Mouse (Mus musculus): ENCODE results near the gene Pum1. TPM values are rescaled to one million over a fixed set of nuclear protein-coding genes. Genes with fewer than 3 reads are reported as not detected.

The Pum1 gene
- polyA plus RNA-seq, 1 experiment from 2014 or later = 121 TPM

DNA sequence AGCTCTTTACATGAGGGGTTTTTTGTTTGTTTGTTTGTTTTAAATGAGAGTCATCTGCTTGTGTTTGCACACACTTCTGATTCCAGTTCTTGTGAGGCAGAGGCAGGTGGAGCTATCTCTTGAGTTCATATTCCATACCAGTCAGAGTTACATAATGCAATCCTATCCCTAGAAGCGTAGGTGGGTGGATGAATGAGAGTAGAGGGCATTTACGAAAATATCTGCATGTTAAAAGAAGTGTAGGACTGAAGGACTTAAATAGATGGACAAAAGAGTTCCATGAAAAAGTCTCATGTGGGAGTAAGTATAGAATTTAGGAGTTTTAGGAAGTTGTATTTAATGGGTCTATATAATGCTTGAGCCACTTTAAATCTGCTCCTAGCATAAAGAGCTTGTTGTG is 88.8 kb downstream of the Pum1 start:
- Histone ChIP-seq H3K4me1 (no peaks in the 10 kb centered on the region; the same call in 1 of the 2 replicates), H3K27me3 (ENCODE audit: poor library complexity, severe bottlenecking) (no peaks in the 10 kb centered on the region), H3K9me3 (no peaks in the 10 kb centered on the region), H3K27ac (no peak overlapping the region), H3K4me3 (no peak overlapping the region), H3K36me3 (replicated peaks) (peaks cover 100% of the 10 kb centered on the region)
- WGBS = 93% methylated on average over 2 of the region's 2 CpGs
- no peak for DNase-seq (ENCODE audit: extremely low spot score, low spot score)

DNA sequence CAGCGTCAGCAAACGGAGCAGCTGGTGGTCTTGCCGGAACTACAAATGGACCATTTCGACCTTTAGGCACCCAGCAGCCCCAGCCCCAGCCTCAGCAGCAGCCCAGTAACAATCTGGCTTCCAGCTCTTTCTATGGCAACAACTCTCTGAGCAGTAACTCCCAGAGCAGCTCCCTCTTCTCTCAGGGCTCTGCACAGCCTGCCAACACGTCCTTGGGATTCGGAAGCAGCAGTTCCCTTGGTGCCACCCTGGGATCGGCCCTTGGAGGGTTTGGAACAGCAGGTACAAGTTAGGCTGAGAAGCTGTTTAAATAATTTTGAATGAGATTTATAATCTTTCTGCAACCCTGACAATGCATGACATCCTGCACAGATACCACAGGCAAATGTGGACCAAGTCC is 89.5 kb downstream of the Pum1 start:
- Histone ChIP-seq H3K27ac (no peak overlapping the region), H3K9me3 (no peaks in the 10 kb centered on the region), H3K4me1 (no peaks in the 10 kb centered on the region; the same call in 1 of the 2 replicates), H3K36me3 (replicated peaks) (peaks cover 100% of the 10 kb centered on the region), H3K27me3 (ENCODE audit: poor library complexity, severe bottlenecking) (no peaks in the 10 kb centered on the region), H3K4me3 (no peak overlapping the region)
- DNase-seq (ENCODE audit: extremely low spot score, low spot score) = no peak
- 86% methylated on average over 7 of the region's 7 CpGs for WGBS

DNA sequence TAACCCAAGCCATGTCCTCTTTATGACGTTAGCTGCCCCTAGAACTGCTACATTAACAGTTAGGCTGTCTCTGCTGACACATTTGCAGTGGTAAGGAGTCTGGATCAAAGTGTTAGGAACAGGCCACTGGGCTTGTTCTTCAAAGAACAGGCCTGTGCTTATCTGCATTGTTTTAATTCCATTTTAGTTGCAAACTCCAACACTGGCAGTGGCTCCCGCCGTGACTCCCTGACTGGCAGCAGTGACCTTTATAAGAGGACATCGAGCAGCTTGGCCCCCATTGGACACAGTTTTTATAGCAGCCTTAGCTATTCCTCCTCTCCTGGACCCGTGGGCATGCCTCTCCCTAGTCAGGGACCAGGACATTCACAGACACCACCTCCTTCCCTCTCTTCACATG is 90.6 kb downstream of the Pum1 start:
- H3K36me3 ChIP-seq (replicated peaks) = peaks cover 100% of the 10 kb centered on the region
- H3K4me3 ChIP-seq = no peak overlapping the region
- 88% methylated on average over 5 of the region's 5 CpGs for WGBS
- DNase-seq (ENCODE audit: extremely low spot score, low spot score) = no peak
- H3K4me1 ChIP-seq = no peaks in the 10 kb centered on the region; the same call in 1 of the 2 replicates
- no peaks in the 10 kb centered on the region for H3K9me3 ChIP-seq
- H3K27ac ChIP-seq = no peak overlapping the region
- H3K27me3 ChIP-seq (ENCODE audit: poor library complexity, severe bottlenecking) = no peaks in the 10 kb centered on the region

DNA sequence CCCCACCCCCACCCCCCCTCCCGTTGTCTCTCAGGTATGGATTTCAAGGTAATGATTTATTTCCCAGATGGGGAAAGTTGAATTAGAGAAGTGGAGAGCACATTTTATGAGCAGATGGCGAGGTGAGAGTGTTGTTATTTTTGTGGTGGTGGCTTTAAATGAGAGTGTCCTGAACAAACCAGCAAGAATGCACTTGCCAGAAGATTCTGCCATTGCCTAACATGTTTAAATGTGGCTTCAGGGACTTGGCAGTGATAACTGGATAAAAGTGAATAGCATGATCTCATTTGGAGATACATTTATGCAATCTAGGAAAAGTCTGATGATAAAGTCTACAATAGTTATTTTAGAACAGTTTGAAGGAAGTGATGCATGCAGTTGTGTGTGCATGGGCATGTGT is 91.7 kb downstream of the Pum1 start:
- H3K9me3 ChIP-seq = no peaks in the 10 kb centered on the region
- DNase-seq (ENCODE audit: extremely low spot score, low spot score) = no peak
- no peaks in the 10 kb centered on the region; the same call in 1 of the 2 replicates for H3K4me1 ChIP-seq
- no peaks in the 10 kb centered on the region for H3K27me3 ChIP-seq (ENCODE audit: poor library complexity, severe bottlenecking)
- WGBS = 96% methylated on average over 2 of the region's 2 CpGs
- peaks cover 100% of the 10 kb centered on the region for H3K36me3 ChIP-seq (replicated peaks)
- no peak overlapping the region for H3K4me3 ChIP-seq
- H3K27ac ChIP-seq = no peak overlapping the region

DNA sequence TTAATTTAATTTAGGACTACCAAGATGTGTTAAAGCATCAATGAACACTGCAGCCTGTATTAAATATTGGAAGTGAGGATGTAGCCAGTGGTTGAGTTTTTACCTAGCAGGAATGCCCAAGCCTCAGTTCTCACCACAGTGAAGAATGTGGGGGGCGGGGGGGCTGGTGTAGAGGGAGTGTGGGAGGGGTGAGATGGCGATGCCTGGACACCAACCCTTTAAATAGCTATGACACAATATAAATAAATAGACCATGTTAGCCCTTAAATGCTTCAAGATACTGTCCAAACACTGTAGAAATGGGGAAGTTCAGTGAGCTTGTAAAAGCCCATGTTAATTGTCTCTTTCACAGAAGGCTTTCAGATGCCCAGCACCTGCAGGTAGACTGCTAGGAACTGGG is 96.8 kb downstream of the Pum1 start:
- no peak for DNase-seq (ENCODE audit: extremely low spot score, low spot score)
- no peak overlapping the region for H3K27ac ChIP-seq
- no peaks in the 10 kb centered on the region for H3K9me3 ChIP-seq
- WGBS = 93% methylated on average over 2 of the region's 2 CpGs
- H3K36me3 ChIP-seq (replicated peaks) = peaks cover 100% of the 10 kb centered on the region
- H3K4me1 ChIP-seq = no peaks in the 10 kb centered on the region
- H3K27me3 ChIP-seq (ENCODE audit: poor library complexity, severe bottlenecking) = no peaks in the 10 kb centered on the region
- no peak overlapping the region for H3K4me3 ChIP-seq

DNA sequence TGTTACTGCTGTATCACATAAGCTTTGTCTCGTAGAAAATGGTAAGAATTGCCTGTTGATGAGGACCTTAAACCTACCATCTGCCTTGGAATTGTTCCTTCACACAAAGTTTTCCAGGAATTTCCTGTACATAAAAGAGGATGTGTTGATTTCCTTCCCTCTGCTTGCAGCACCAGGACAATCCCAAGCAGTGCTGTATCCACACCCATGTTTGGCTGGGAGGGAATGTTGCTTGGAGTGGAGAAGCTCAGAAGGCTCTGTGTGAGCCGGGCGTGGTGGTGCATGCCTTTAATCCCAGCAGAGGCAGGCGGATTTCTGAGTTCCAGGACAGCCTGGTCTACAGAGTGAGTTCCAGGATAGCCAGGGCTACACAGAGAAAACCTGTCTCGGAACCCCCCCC is 98.7 kb downstream of the Pum1 start:
- no peak for DNase-seq (ENCODE audit: extremely low spot score, low spot score)
- no peaks in the 10 kb centered on the region for H3K4me1 ChIP-seq
- peaks cover 100% of the 10 kb centered on the region for H3K36me3 ChIP-seq (replicated peaks)
- H3K27ac ChIP-seq = no peak overlapping the region
- H3K4me3 ChIP-seq = no peak overlapping the region
- WGBS = 88% methylated on average over 5 of the region's 5 CpGs
- H3K9me3 ChIP-seq = no peaks in the 10 kb centered on the region
- no peaks in the 10 kb centered on the region for H3K27me3 ChIP-seq (ENCODE audit: poor library complexity, severe bottlenecking)

DNA sequence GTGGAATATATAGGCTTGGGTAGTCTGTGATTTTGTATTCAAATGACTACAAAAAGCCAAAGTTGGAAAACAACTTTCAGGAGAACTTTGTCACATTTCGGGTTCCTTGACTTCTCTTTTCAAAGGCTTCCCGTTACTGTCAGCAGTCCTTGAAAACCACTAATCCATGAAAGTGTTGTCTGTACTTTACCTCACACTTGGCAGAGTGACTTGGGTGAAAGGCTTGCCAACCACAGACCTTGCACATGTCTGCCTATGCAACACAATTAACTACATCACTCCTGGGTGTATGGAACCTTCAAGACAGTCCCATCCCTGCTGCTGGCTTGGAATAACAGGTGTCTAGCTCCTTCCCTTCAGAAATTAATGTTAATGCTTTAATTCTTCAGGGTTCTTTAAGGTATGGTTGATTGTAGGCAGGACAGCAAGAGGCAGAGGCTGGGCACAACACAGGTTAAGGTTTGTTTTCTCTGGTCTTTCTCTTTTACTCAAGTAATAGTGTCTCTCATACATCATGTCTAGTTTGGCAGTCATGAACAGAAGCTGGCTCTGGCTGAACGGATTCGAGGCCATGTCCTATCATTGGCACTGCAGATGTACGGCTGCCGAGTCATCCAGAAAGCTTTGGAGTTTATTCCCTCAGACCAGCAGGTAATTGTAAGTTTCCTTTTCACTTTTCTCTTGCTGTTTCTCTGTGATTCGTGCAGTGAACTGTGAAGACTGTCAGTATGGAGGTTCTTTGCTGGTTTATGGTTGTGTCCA is 102.5 kb downstream of the Pum1 start:
- no peak for DNase-seq (ENCODE audit: extremely low spot score, low spot score)
- Histone ChIP-seq H3K27me3 (ENCODE audit: poor library complexity, severe bottlenecking) (no peaks in the 10 kb centered on the region), H3K27ac (no peak overlapping the region), H3K4me3 (no peak overlapping the region), H3K4me1 (no peaks in the 10 kb centered on the region), H3K9me3 (no peaks in the 10 kb centered on the region), H3K36me3 (replicated peaks) (peaks cover 99% of the 10 kb centered on the region)
- WGBS = 90% methylated on average over 7 of the region's 7 CpGs

DNA sequence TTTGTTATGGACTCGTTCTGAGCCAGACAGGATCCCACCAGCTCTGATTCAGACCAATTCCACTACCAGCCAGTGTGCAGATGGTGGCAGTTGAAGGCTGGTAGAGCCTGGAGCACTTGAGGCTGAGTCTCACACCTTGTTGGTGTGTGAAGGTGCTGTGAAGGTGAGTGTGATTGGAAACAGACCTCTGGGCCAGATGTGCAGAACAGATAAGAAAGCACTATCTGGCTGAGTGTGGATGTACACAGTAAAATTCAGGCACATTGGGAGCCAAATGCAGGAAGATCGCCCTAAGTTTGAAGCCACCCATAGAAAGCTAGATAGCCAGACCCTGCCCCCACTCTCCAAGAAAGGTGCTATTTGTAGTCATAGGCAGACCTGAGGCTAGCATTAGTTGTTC is 103.3 kb downstream of the Pum1 start:
- H3K9me3 ChIP-seq = no peaks in the 10 kb centered on the region
- peaks cover 99% of the 10 kb centered on the region for H3K36me3 ChIP-seq (replicated peaks)
- H3K27ac ChIP-seq = no peak overlapping the region
- no peaks in the 10 kb centered on the region for H3K27me3 ChIP-seq (ENCODE audit: poor library complexity, severe bottlenecking)
- DNase-seq (ENCODE audit: extremely low spot score, low spot score) = no peak
- 91% methylated on average over 2 of the region's 2 CpGs for WGBS
- H3K4me3 ChIP-seq = no peak overlapping the region
- H3K4me1 ChIP-seq = no peaks in the 10 kb centered on the region

DNA sequence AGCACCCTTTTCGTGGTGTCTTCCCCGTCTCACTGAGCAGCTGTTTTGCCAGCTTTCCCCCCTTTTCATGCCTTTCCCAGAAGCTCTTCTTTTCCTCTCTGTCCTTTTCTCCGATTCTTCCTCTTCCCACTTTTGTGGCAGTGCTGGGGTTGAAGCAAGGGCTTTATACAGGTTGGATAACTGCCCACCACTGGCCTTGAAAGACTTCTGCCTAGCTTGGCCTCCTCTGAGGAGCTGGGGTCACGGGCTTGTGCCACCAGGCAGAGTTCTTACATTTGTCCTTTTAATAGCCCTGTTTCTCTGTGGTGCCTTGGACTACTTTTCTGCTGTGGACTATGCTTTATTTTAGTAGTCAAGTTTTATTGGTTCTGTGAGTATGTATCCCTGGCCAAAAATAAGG is 103.8 kb downstream of the Pum1 start:
- peaks cover 99% of the 10 kb centered on the region for H3K36me3 ChIP-seq (replicated peaks)
- no peak overlapping the region for H3K4me3 ChIP-seq
- no peaks in the 10 kb centered on the region for H3K27me3 ChIP-seq (ENCODE audit: poor library complexity, severe bottlenecking)
- H3K4me1 ChIP-seq = no peaks in the 10 kb centered on the region
- H3K27ac ChIP-seq = no peak overlapping the region
- no peaks in the 10 kb centered on the region for H3K9me3 ChIP-seq
- 88% methylated on average over 4 of the region's 4 CpGs for WGBS
- no peak for DNase-seq (ENCODE audit: extremely low spot score, low spot score)

DNA sequence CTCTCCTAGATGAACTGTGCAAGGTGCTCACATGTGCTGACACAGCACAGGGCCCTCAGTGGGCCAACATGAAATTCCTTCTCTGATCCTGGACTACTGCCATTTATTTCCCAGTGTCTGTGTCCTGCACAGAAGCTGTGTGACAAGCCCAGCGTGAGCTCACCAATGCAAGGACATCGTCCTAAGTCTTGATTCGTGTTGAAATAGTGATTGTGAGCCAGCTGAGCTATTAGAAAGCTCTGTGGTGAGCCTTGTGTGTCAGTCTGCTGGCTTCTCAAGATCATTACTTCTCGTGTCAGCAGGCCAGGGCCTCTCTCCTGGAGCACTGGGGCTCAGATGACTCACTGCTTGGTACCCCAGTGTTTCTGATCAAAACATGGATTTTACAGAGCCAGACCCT is 110.8 kb downstream of the Pum1 start:
- Histone ChIP-seq H3K27ac (no peak overlapping the region), H3K9me3 (no peaks in the 10 kb centered on the region), H3K27me3 (ENCODE audit: poor library complexity, severe bottlenecking) (no peaks in the 10 kb centered on the region), H3K4me3 (no peak overlapping the region), H3K36me3 (replicated peaks) (peaks cover 99% of the 10 kb centered on the region), H3K4me1 (peaks cover 20% of the 10 kb centered on the region)
- 92% methylated on average over 4 of the region's 4 CpGs for WGBS
- DNase-seq (ENCODE audit: extremely low spot score, low spot score) = no peak

DNA sequence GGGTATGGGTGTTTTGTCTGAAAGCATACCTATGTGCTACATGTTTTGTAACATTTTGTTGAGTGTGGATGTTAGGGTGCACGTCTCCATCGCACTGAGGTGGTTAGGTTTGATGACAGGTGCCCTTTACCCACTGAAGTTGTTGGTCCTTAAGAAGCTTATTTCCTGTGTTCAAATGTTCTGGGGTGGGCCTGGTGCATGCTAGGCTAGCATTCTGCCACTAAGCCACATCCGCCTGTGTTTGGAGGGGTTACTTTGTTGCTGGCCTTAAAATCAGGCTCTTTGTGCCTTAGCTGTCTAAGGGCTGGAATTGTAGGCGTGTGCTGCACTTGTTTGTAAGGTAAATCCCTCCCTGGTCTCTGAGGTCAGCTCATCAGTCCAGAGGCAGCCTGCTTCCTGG is 111.7 kb downstream of the Pum1 start:
- H3K4me1 ChIP-seq = peaks cover 20% of the 10 kb centered on the region
- no peak for DNase-seq (ENCODE audit: extremely low spot score, low spot score)
- 95% methylated on average over 4 of the region's 4 CpGs for WGBS
- H3K27me3 ChIP-seq (ENCODE audit: poor library complexity, severe bottlenecking) = no peaks in the 10 kb centered on the region
- H3K27ac ChIP-seq = no peak overlapping the region
- H3K4me3 ChIP-seq = no peak overlapping the region
- peaks cover 100% of the 10 kb centered on the region for H3K36me3 ChIP-seq (replicated peaks)
- H3K9me3 ChIP-seq = no peaks in the 10 kb centered on the region

DNA sequence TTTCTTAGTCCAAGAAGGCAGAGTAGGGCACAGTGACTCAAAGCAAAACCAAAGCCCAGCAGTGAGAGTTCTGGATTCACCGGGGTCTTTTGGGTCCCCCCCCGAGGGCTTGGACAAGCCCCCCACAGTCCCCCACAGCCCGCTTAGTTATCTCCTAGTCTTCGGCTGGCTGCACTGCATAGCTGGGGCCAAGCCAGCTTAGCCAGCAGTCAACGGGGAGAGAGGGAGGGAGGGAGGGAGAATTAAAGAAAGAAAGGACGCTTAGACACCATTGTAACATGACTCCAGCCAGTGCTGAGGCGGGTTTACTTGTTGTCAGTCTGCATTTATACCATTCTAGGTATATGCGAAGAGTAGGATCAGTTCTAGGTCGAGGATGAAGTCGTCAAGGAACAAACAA is 114.5 kb downstream of the Pum1 start:
- H3K4me3 ChIP-seq = no peak overlapping the region
- no peak for DNase-seq (ENCODE audit: extremely low spot score, low spot score)
- 66% methylated on average over 10 of the region's 10 CpGs for WGBS
- H3K27ac ChIP-seq = no peak overlapping the region
- H3K36me3 ChIP-seq (replicated peaks) = peaks cover 98% of the 10 kb centered on the region
- H3K9me3 ChIP-seq = no peaks in the 10 kb centered on the region
- H3K27me3 ChIP-seq (ENCODE audit: poor library complexity, severe bottlenecking) = no peaks in the 10 kb centered on the region
- peaks cover 20% of the 10 kb centered on the region for H3K4me1 ChIP-seq

DNA sequence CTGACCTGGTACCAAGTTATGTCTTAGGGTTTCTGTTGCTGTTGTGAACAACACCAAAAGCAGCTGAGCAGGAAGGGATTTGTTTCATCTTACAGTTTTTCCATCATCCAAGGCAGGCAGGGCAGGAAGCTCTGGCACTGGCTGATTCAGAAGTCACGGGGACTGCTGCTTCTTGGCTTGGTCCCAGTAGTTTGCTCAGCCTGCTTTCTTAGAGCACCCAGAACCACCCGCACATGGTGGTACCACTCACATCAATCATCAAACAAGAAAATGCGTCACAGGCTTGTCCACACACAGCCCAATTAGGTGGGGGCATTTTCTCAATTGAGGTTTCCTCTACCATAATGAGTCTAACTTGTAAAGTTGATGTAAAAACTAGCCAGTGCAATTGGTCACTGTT is 115.9 kb downstream of the Pum1 start:
- 94% methylated on average over 3 of the region's 3 CpGs for whole genome bisulfite sequencing
- Histone ChIP-seq H3K27me3 (ENCODE audit: poor library complexity, severe bottlenecking) (no peaks in the 10 kb centered on the region), H3K27ac (no peak overlapping the region), H3K4me1 (peaks cover 20% of the 10 kb centered on the region), H3K9me3 (no peaks in the 10 kb centered on the region), H3K36me3 (replicated peaks) (peaks cover 85% of the 10 kb centered on the region), H3K4me3 (no peak overlapping the region)
- DNase-seq (ENCODE audit: extremely low spot score, low spot score) = no peak

DNA sequence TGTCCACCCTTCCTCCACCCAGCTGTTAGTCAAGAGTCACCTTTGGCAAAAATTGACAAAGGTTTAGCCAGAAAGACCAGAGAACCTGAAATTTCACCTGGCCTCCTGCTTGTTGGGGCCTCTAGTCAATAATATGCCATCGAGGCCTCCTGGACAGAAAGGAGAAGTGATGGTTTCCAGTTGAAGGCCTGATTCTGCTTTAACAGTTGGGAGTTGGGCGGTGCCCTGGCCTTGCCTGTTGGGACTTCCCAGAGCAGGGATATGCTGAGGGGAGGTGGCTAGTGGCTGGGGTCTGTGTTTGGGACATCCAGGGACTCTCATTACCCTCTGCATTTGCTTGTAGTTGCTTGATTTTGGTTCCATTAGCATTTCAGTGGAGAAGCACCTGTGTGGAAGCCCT is 119.4 kb downstream of the Pum1 start:
- Histone ChIP-seq H3K4me3 (no peak overlapping the region), H3K36me3 (replicated peaks) (peaks cover 51% of the 10 kb centered on the region), H3K4me1 (peaks cover 6% of the 10 kb centered on the region), H3K27me3 (ENCODE audit: poor library complexity, severe bottlenecking) (no peaks in the 10 kb centered on the region), H3K27ac (no peak overlapping the region), H3K9me3 (no peaks in the 10 kb centered on the region)
- WGBS = 89% methylated on average over 2 of the region's 2 CpGs
- DNase-seq (ENCODE audit: extremely low spot score, low spot score) = no peak
